Mouse (Mus musculus): ENCODE measurements around the gene Aimp1. TPM values are rescaled to one million over a fixed set of nuclear protein-coding genes. Genes with fewer than 3 reads are reported as not detected.

The Aimp1 gene
- total RNA-seq, 1 experiment from 2014 or later = 190 TPM

Other genes starting within 250 kb of the Aimp1 start
- not detected in 2 replicates for gene Gimd1, start 54.5 kb downstream of the Aimp1 start, total RNA-seq (2017)
- 20.1 and 21.3 TPM in 2 replicates for gene Tbck, start 226 bp downstream of the Aimp1 start, total RNA-seq (2017)

All from common myeloid progenitor, adult 5-6 weeks (primary cell).